Mouse (Mus musculus): Measurements from ENCODE around the gene D6Ertd527e. TPM values are rescaled to one million over a fixed set of nuclear protein-coding genes. Genes with fewer than 3 reads are reported as not detected.
A peak's percentile ranks its signal among the peaks of the same experiment; 100 is the strongest.

The D6Ertd527e gene
- polyA plus RNA-seq, 1 experiment = 1.4 TPM

DNA sequence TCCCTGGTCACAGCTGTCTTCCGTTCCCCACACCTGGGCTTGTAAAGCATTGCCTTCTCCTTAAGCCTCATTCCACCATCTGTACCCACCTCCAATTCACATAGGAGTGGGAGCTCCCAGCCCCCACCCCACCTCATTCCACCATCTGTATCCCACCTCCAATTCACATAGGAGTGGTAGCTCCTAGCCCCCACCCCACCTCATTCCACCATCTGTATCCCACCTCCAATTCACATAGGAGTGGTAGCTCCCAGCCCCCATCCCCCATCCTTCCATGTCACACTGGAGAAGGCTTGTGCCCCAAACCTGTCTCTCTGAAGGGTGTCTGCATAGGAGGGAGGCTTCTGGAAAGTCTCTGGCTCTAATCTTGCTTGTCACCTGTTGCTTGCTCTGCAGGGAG lies 1.2 kb upstream of the D6Ertd527e start:
- peaks cover 20% of the 10 kb centered on the region for H3K4me1 ChIP-seq (replicated peaks; ENCODE audit: control insufficient read depth, insufficient read depth, low read length)
- 79% methylated on average over 1 of the region's 1 CpGs for WGBS
- no peaks in the 10 kb centered on the region for H3K27me3 ChIP-seq (ENCODE audit: control insufficient read depth, insufficient read depth, low read length)
- H3K27ac ChIP-seq (ENCODE audit: control insufficient read depth, insufficient read depth, low read length) = no peak overlapping the region
- TF ChIP-seq POLR2A (IDR thresholded peaks at IDR 0.05; ENCODE audit: control insufficient read depth, extremely low read depth, insufficient read depth, low read length, poor library complexity) (no peak), CTCF (IDR thresholded peaks at IDR 0.05; ENCODE audit: borderline replicate concordance, control insufficient read depth, extremely low read depth, insufficient read depth, low read length, poor library complexity) (no peak)
- DNase-seq = no peak
- H3K36me3 ChIP-seq (ENCODE audit: control insufficient read depth, insufficient read depth, low read length) = no peaks in the 10 kb centered on the region
- no peak overlapping the region for H3K4me3 ChIP-seq (ENCODE audit: control insufficient read depth, insufficient read depth, low read length)

GRCm38 (mm10) chr6:87111493-87111892 lies 6.9 kb downstream of the D6Ertd527e start:
- Histone ChIP-seq H3K27me3 (ENCODE audit: control insufficient read depth, insufficient read depth, low read length) (no peaks in the 10 kb centered on the region), H3K36me3 (ENCODE audit: control insufficient read depth, insufficient read depth, low read length) (no peaks in the 10 kb centered on the region), H3K4me1 (replicated peaks; ENCODE audit: control insufficient read depth, insufficient read depth, low read length) (peaks cover 2% of the 10 kb centered on the region), H3K27ac (ENCODE audit: control insufficient read depth, insufficient read depth, low read length) (no peak overlapping the region), H3K4me3 (ENCODE audit: control insufficient read depth, insufficient read depth, low read length) (no peak overlapping the region)
- no peak for DNase-seq
- 100% methylated on average over 1 of the region's 1 CpGs for WGBS
- TF ChIP-seq POLR2A (IDR thresholded peaks at IDR 0.05; ENCODE audit: control insufficient read depth, extremely low read depth, insufficient read depth, low read length, poor library complexity) (no peak), CTCF (IDR thresholded peaks at IDR 0.05; ENCODE audit: borderline replicate concordance, control insufficient read depth, extremely low read depth, insufficient read depth, low read length, poor library complexity) (no peak)

DNA sequence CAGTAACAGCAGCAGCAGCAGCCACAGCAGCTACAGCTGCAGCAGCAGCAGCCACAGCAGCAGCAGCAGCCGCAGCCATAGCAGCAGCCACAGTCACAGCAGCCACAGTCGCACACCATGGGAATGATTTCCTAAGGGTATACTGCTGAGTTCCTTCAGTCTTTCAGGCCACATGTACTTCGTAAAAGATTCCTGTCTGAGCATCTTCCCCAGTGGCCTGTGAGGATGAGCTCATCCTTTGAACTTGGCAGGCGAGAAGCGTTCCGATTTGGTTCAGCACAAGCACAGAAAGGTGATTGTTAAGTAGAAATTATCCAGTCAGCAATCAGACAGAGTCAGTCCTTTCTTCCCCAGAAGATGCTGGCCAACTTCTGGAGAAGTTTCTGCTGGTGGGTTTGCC lies 7.6 kb downstream of the D6Ertd527e start:
- WGBS = 93% methylated on average over 6 of the region's 6 CpGs
- Histone ChIP-seq H3K4me1 (replicated peaks; ENCODE audit: control insufficient read depth, insufficient read depth, low read length) (peaks cover 2% of the 10 kb centered on the region), H3K27ac (ENCODE audit: control insufficient read depth, insufficient read depth, low read length) (no peak overlapping the region), H3K36me3 (ENCODE audit: control insufficient read depth, insufficient read depth, low read length) (no peaks in the 10 kb centered on the region), H3K27me3 (ENCODE audit: control insufficient read depth, insufficient read depth, low read length) (no peaks in the 10 kb centered on the region), H3K4me3 (ENCODE audit: control insufficient read depth, insufficient read depth, low read length) (no peak overlapping the region)
- no peak for TF ChIP-seq CTCF (IDR thresholded peaks at IDR 0.05; ENCODE audit: borderline replicate concordance, control insufficient read depth, extremely low read depth, insufficient read depth, low read length, poor library complexity)
- no peak for DNase-seq

DNA sequence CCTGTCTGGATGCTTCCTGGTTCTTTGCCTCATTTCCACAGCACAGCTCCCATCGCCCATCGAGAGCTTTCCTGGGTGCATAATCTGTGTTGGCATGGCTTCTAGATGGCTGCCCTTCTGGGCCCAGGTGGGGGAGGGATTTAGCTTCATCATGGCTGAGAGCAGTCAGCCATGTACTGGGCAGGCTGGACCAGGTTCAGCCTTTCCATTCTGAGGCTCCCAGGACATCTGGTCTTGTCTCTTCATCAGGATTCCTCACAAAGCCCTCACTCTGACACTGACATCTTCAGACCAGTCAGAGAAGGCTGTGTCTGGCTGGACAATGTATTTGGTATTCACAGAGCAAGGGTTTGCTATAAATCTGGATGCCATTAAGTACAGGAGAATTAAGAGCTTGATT lies 11.4 kb downstream of the D6Ertd527e start:
- H3K27me3 ChIP-seq (ENCODE audit: control insufficient read depth, insufficient read depth, low read length) = no peaks in the 10 kb centered on the region
- H3K36me3 ChIP-seq (ENCODE audit: control insufficient read depth, insufficient read depth, low read length) = no peaks in the 10 kb centered on the region
- 97% methylated on average over 2 of the region's 2 CpGs for WGBS
- DNase-seq = no peak
- no peak overlapping the region for H3K4me3 ChIP-seq (ENCODE audit: control insufficient read depth, insufficient read depth, low read length)
- no peak for TF ChIP-seq CTCF (IDR thresholded peaks at IDR 0.05; ENCODE audit: borderline replicate concordance, control insufficient read depth, extremely low read depth, insufficient read depth, low read length, poor library complexity)
- TF ChIP-seq POLR2A (IDR thresholded peaks at IDR 0.05; ENCODE audit: control insufficient read depth, extremely low read depth, insufficient read depth, low read length, poor library complexity) = no peak
- peaks cover 11% of the 10 kb centered on the region for H3K4me1 ChIP-seq (replicated peaks; ENCODE audit: control insufficient read depth, insufficient read depth, low read length)
- no peak overlapping the region for H3K27ac ChIP-seq (ENCODE audit: control insufficient read depth, insufficient read depth, low read length)

GRCm38 (mm10) chr6:87116596-87116995 lies 12.1 kb downstream of the D6Ertd527e start:
- Histone ChIP-seq H3K4me3 (ENCODE audit: control insufficient read depth, insufficient read depth, low read length) (no peak overlapping the region), H3K36me3 (ENCODE audit: control insufficient read depth, insufficient read depth, low read length) (no peaks in the 10 kb centered on the region), H3K27me3 (ENCODE audit: control insufficient read depth, insufficient read depth, low read length) (no peaks in the 10 kb centered on the region), H3K27ac (ENCODE audit: control insufficient read depth, insufficient read depth, low read length) (no peak overlapping the region), H3K4me1 (replicated peaks; ENCODE audit: control insufficient read depth, insufficient read depth, low read length) (peaks cover 11% of the 10 kb centered on the region)
- WGBS = 91% methylated on average over 7 of the region's 7 CpGs
- no peak for DNase-seq
- no peak for TF ChIP-seq POLR2A (IDR thresholded peaks at IDR 0.05; ENCODE audit: control insufficient read depth, extremely low read depth, insufficient read depth, low read length, poor library complexity)

GRCm38 (mm10) chr6:87119066-87119837 lies 14.7 kb downstream of the D6Ertd527e start:
- no peaks in the 10 kb centered on the region for H3K27me3 ChIP-seq (ENCODE audit: control insufficient read depth, insufficient read depth, low read length)
- H3K4me3 ChIP-seq (ENCODE audit: control insufficient read depth, insufficient read depth, low read length) = no peak overlapping the region
- 54% methylated on average over 20 of the region's 20 CpGs for WGBS
- TF ChIP-seq POLR2A (IDR thresholded peaks at IDR 0.05; ENCODE audit: control insufficient read depth, extremely low read depth, insufficient read depth, low read length, poor library complexity) (peak; percentile 74), CTCF (IDR thresholded peaks at IDR 0.05; ENCODE audit: borderline replicate concordance, control insufficient read depth, extremely low read depth, insufficient read depth, low read length, poor library complexity) (0 out of 2 replicates have a peak, but pooled peaks have one; percentile 18)
- H3K27ac ChIP-seq (ENCODE audit: control insufficient read depth, insufficient read depth, low read length) = peak overlapping the region; percentile 89
- H3K4me1 ChIP-seq (replicated peaks; ENCODE audit: control insufficient read depth, insufficient read depth, low read length) = peaks cover 11% of the 10 kb centered on the region
- no peaks in the 10 kb centered on the region for H3K36me3 ChIP-seq (ENCODE audit: control insufficient read depth, insufficient read depth, low read length)
- DNase-seq = peak; percentile 77

DNA sequence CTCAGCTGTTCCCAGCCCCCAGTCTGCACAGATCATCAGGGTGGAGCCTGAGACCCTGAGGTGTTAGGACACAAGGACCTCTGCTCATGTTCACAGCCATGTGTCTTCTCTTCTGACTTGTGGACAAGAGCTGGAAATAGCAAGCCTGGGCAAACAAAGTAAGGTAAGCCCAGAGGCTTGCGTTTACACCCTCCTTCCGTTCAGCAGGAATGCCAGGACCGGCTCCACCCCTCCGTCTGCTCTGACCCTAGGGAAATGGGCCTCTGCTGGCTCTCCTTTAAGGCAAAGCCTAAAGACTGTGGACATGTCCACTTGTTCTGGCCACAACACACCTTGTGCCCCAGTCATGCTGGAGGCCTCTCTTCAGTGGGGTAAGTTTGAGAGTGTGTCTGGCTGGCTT lies 15.4 kb downstream of the D6Ertd527e start:
- H3K36me3 ChIP-seq (ENCODE audit: control insufficient read depth, insufficient read depth, low read length) = no peaks in the 10 kb centered on the region
- no peaks in the 10 kb centered on the region for H3K27me3 ChIP-seq (ENCODE audit: control insufficient read depth, insufficient read depth, low read length)
- no peak for DNase-seq
- TF ChIP-seq POLR2A (IDR thresholded peaks at IDR 0.05; ENCODE audit: control insufficient read depth, extremely low read depth, insufficient read depth, low read length, poor library complexity) = no peak
- no peak for TF ChIP-seq CTCF (IDR thresholded peaks at IDR 0.05; ENCODE audit: borderline replicate concordance, control insufficient read depth, extremely low read depth, insufficient read depth, low read length, poor library complexity)
- 82% methylated on average over 4 of the region's 4 CpGs for WGBS
- H3K4me3 ChIP-seq (ENCODE audit: control insufficient read depth, insufficient read depth, low read length) = peak overlapping the region; percentile 1; the same call in 1 of the 2 replicates
- peaks cover 10% of the 10 kb centered on the region for H3K4me1 ChIP-seq (replicated peaks; ENCODE audit: control insufficient read depth, insufficient read depth, low read length)
- peak overlapping the region; percentile 89 for H3K27ac ChIP-seq (ENCODE audit: control insufficient read depth, insufficient read depth, low read length)
